Mouse (Mus musculus): ENCODE data around the gene Foxa1.

DNA sequence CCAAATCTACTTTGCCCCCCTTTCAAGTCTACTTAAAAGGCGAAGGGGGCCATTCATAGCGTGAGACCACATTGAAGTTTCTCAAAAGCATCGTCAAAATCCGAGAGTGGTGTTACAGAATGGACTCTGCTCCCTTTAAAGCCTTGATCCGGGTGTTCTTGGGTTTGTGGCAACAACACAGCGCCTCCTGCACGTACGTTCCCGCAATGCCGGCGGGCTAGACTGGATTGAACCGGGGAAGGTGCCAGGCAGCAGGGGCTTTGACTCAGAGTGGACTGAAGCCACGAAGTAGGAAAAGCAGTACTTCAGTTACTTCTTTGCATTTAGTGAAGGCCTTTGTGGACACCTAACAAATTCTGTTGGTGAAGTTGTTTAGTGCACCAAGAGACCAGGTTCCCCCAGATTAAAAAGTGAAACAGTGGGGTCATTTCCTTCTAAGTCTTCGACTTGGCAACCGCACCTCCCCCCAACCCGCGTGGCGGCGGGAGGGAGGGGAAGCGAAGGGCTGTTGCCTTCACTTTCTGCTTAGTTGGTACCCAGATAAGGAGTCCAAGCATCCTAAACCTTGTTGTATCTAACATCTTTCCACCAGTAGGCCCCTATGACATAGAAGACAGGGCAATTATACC, 1.8 kb upstream of the Foxa1 start:
- TF ChIP-seq CTCF (conservative IDR thresholded peaks at IDR 0.05; ENCODE audit: insufficient read depth, insufficient read length, low read depth, low read length) (peak; percentile 24; the same call in 1 of the 2 replicates), POLR2A (IDR thresholded peaks at IDR 0.05; ENCODE audit: low read depth, low read length) (no peak)

Measured in kidney, adult 2 months (tissue).